Mouse (Mus musculus): ENCODE measurements around the gene Psg27. TPM values are rescaled to one million over a fixed set of nuclear protein-coding genes. Genes with fewer than 3 reads are reported as not detected.

The Psg27 gene
- not detected in 2 replicates for polyA plus RNA-seq (2015; fragmentation: Nextera tagmentation; extraction: Ambion mirVana)

DNA sequence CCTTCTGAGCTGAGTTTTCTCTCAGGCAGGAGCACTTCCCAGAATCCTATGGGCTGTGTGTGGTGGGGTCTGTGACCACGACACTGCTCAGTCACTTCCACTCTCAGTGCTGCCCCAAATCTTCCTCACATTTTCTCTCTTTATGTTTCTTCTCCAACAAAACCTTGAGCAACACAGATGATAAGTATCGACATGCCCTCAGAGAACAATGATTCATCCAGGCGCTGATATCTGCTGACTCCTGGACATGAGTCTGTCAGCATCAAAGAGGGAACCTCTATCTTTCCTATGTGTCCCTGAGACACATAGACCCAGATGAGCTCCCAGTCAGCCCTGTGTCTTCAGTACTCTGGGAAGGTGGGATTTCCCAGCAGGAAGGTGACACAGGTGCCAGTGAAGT, at the start of gene Psg27:
TSS of gene Psg27 (minus strand) at position 101 of the 400 bp plus-strand sequence.

DNA sequence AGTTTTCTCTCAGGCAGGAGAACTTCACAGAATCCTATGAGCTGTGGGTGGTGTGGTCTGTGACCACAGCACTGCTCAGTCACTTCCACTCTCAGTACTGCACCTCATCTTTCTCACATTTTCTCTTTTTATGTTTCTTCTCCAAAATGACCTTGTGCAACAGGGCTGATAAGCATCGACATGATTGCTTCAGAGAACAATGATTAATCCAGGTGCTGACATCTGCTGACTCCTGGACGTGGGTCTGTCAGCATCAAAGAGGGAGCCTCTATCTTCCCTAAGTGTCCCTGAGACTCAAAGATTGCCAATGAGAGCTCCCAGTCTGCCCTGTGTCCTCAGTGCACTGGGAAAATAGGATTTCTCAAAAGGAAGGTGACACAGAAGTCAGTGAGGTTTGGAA, 49.3 kb upstream of the Psg27 start, which contains the start of gene Psg23:
TSS of gene Psg23 (minus strand) at position 101 of the 400 bp plus-strand sequence.

GRCm38 (mm10) chr7:18532169-18532568, 34.9 kb downstream of the Psg27 start, which contains the start of gene Psg25:
Gene Psg25, minus strand, starts transcription at chr7:18532269.

Other genes with a start within 250 kb of the Psg27 start
- gene Psg18, start 212.3 kb downstream of the Psg27 start, polyA plus RNA-seq (2015; fragmentation: Nextera tagmentation; extraction: Ambion mirVana), result not detected in 2 replicates
- gene Psg28, start 135.3 kb downstream of the Psg27 start, polyA plus RNA-seq (2015; fragmentation: Nextera tagmentation; extraction: Ambion mirVana), result not detected in 2 replicates
- not detected in 2 replicates for gene Psg26, start 83.1 kb downstream of the Psg27 start, polyA plus RNA-seq (2015; fragmentation: Nextera tagmentation; extraction: Ambion mirVana)
- gene Psg25, start 35.0 kb downstream of the Psg27 start, polyA plus RNA-seq (2015; fragmentation: Nextera tagmentation; extraction: Ambion mirVana), result not detected in 2 replicates
- not detected in 2 replicates for gene Psg23, start 49.2 kb upstream of the Psg27 start, polyA plus RNA-seq (2015; fragmentation: Nextera tagmentation; extraction: Ambion mirVana)
- not detected in 2 replicates for gene Psg21, start 89.4 kb upstream of the Psg27 start, polyA plus RNA-seq (2015; fragmentation: Nextera tagmentation; extraction: Ambion mirVana)
- gene Psg20, start 118.9 kb upstream of the Psg27 start, polyA plus RNA-seq (2015; fragmentation: Nextera tagmentation; extraction: Ambion mirVana), result not detected in 2 replicates
- 0.10 TPM in 1 of 2 replicates, not detected in the other for gene Psg22, start 150.8 kb upstream of the Psg27 start, polyA plus RNA-seq (2015; fragmentation: Nextera tagmentation; extraction: Ambion mirVana)
- gene Psg19, start 231.2 kb upstream of the Psg27 start, polyA plus RNA-seq (2015; fragmentation: Nextera tagmentation; extraction: Ambion mirVana), result not detected in 2 replicates